Mouse (Mus musculus): Measurements from ENCODE around the gene Gabbr2. TPM values are rescaled to one million over a fixed set of nuclear protein-coding genes. Genes with fewer than 3 reads are reported as not detected.

Gene Gabbr2
- total and polyA plus RNA-seq, 3 experiments, result 0.07 to 0.24 (median 0.17) TPM

GRCm38 (mm10) chr4:46988824-46989223 lies 2.8 kb downstream of the Gabbr2 start:
- no peak for DNase-seq

- DNase-seq, result peak; percentile 5
Observed at GRCm38 (mm10) chr4:46988257-46988656, 3.4 kb downstream of the Gabbr2 start.

GRCm38 (mm10) chr4:46987809-46988208 lies 3.9 kb downstream of the Gabbr2 start:
- no peak for DNase-seq

GRCm38 (mm10) chr4:46986054-46986453 lies 5.6 kb downstream of the Gabbr2 start:
- DNase-seq, result no peak

GRCm38 (mm10) chr4:46982912-46983311 lies 8.8 kb downstream of the Gabbr2 start:
- DNase-seq, result no peak

GRCm38 (mm10) chr4:46982094-46982493 lies 9.6 kb downstream of the Gabbr2 start:
- no peak for DNase-seq

GRCm38 (mm10) chr4:46978371-46978770 lies 13.3 kb downstream of the Gabbr2 start:
- no peak for DNase-seq

GRCm38 (mm10) chr4:46977161-46977560 lies 14.5 kb downstream of the Gabbr2 start:
- no peak for DNase-seq

GRCm38 (mm10) chr4:46976671-46977071 lies 15.0 kb downstream of the Gabbr2 start:
- DNase-seq, result no peak

- no peak for DNase-seq
Observed at GRCm38 (mm10) chr4:46973322-46973721, 18.4 kb downstream of the Gabbr2 start.

GRCm38 (mm10) chr4:46967981-46968380 lies 23.7 kb downstream of the Gabbr2 start:
- no peak for DNase-seq

- DNase-seq, result no peak
Observed at GRCm38 (mm10) chr4:46966551-46966950, 25.1 kb downstream of the Gabbr2 start.

- DNase-seq, result no peak
Observed at GRCm38 (mm10) chr4:46961403-46961802, 30.3 kb downstream of the Gabbr2 start.

GRCm38 (mm10) chr4:46960208-46960607 lies 31.5 kb downstream of the Gabbr2 start:
- no peak for DNase-seq

- DNase-seq, result peak; percentile 10
Observed at GRCm38 (mm10) chr4:46959776-46960175, 31.9 kb downstream of the Gabbr2 start.

- no peak for DNase-seq
Observed at GRCm38 (mm10) chr4:46957955-46958354, 33.7 kb downstream of the Gabbr2 start.

- no peak for DNase-seq
Observed at GRCm38 (mm10) chr4:46956966-46957365, 34.7 kb downstream of the Gabbr2 start.

- DNase-seq, result no peak
Observed at GRCm38 (mm10) chr4:46953021-46953420, 38.7 kb downstream of the Gabbr2 start.

GRCm38 (mm10) chr4:46952562-46952961 lies 39.1 kb downstream of the Gabbr2 start:
- DNase-seq, result no peak

- DNase-seq, result no peak
Observed at GRCm38 (mm10) chr4:46934291-46934690, 57.4 kb downstream of the Gabbr2 start.

- no peak for DNase-seq
Observed at GRCm38 (mm10) chr4:46933590-46933989, 58.1 kb downstream of the Gabbr2 start.

GRCm38 (mm10) chr4:46931706-46932397 lies 59.8 kb downstream of the Gabbr2 start:
- DNase-seq, result no peak

- DNase-seq, result peak; percentile 64
Observed at GRCm38 (mm10) chr4:46928112-46928511, 63.6 kb downstream of the Gabbr2 start.

GRCm38 (mm10) chr4:46919144-46919543 lies 72.5 kb downstream of the Gabbr2 start:
- no peak for DNase-seq
